Mouse (Mus musculus): ENCODE results near the gene Fam227a. TPM values are rescaled to one million over a fixed set of nuclear protein-coding genes. Genes with fewer than 3 reads are reported as not detected.
"Not testable (repeated sequence)": the region's sequence is repeated elsewhere in the genome, so short reads cannot be mapped to it uniquely, and the experiment has no call there.

The Fam227a gene
- polyA plus RNA-seq, 1 experiment from 2014 or later: 1.1 TPM

DNA sequence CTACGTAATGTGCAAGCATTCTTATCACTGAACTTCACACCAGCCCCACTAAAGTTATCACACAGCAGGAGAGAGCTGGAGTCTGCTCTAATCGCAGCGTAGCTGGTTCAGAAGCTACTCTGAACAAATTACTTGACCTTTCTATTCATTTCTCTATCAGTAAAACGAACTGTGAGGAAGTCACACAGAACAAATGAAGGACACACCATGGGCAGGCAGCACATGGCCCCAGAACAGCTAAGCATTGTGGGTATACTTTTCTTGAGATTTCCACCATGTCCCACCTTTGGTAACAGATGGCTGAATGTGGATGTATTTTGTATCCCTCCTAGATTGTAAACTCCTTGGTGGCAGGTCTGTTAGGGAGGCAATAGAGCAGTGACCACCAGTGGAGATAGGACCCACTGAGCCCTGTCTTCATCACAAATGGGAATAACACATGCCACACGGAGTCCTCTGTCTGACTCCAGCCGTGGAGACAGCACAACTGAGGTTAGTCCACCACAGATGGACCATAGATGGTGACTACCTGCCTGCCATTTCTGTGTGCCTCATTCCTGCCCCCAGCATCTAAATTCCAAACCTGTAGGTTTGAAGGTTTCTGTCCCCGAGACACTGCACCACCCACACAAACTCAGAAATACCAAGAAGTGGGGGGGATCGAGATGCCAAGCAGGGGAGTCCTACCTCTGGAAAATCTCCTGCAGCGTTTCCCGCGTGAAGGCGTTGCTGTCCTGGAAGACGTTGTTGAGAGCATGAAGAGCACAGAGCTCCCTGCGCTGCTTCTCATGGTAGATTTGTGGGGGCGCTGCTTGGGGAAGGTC is 27.5 kb upstream of the Fam227a start:
- Histone ChIP-seq H3K4me1 (ENCODE audit: control insufficient read depth, insufficient read depth, low read length) (peaks cover 41% of the 10 kb centered on the region), H3K4me3 (replicated peaks; ENCODE audit: low read length) (peak overlapping the region; percentile 94), H3K36me3 (ENCODE audit: control insufficient read depth, insufficient read depth, low read length) (no peaks in the 10 kb centered on the region), H3K27me3 (ENCODE audit: control insufficient read depth, insufficient read depth, low read length) (no peaks in the 10 kb centered on the region), H3K9ac (ENCODE audit: low read length) (peak overlapping the region; percentile 97), H3K9me3 (replicated peaks; ENCODE audit: control insufficient read depth, low read length) (no peaks in the 10 kb centered on the region), H3K4me2 (ENCODE audit: low read depth, low read length) (peak overlapping the region; percentile 80), H3K27ac (ENCODE audit: low read length) (peak overlapping the region; percentile 52; the same call in 1 of the 2 replicates)
- 8% methylated on average over 15 of the region's 15 CpGs for WGBS
- ATAC-seq (ENCODE audit: insufficient read depth, low FRiP score): no peak

GRCm38 (mm10) chr15:79685141-79685641 is 26.4 kb upstream of the Fam227a start:
- WGBS: 19% methylated on average over 6 of the region's 6 CpGs
- H3K9ac ChIP-seq (ENCODE audit: low read length): peak overlapping the region; percentile 97
- H3K36me3 ChIP-seq (ENCODE audit: control insufficient read depth, insufficient read depth, low read length): no peaks in the 10 kb centered on the region
- H3K4me3 ChIP-seq (replicated peaks; ENCODE audit: low read length): peak overlapping the region; percentile 94
- peak overlapping the region; percentile 80 for H3K4me2 ChIP-seq (ENCODE audit: low read depth, low read length)
- H3K4me1 ChIP-seq (ENCODE audit: control insufficient read depth, insufficient read depth, low read length): peaks cover 41% of the 10 kb centered on the region
- no peaks in the 10 kb centered on the region for H3K27me3 ChIP-seq (ENCODE audit: control insufficient read depth, insufficient read depth, low read length)
- no peak for ATAC-seq (ENCODE audit: insufficient read depth, low FRiP score)
- no peaks in the 10 kb centered on the region for H3K9me3 ChIP-seq (replicated peaks; ENCODE audit: control insufficient read depth, low read length)
- peak overlapping the region; percentile 40; the same call in 1 of the 2 replicates for H3K27ac ChIP-seq (ENCODE audit: low read length)

GRCm38 (mm10) chr15:79684616-79685015 is 25.9 kb upstream of the Fam227a start:
- peak overlapping the region; percentile 80 for H3K4me2 ChIP-seq (ENCODE audit: low read depth, low read length)
- WGBS: 78% methylated on average over 6 of the region's 6 CpGs
- ATAC-seq (ENCODE audit: insufficient read depth, low FRiP score): no peak
- peak overlapping the region; percentile 94 for H3K4me3 ChIP-seq (replicated peaks; ENCODE audit: low read length)
- H3K27me3 ChIP-seq (ENCODE audit: control insufficient read depth, insufficient read depth, low read length): no peaks in the 10 kb centered on the region
- H3K9me3 ChIP-seq (replicated peaks; ENCODE audit: control insufficient read depth, low read length): no peaks in the 10 kb centered on the region
- peaks cover 41% of the 10 kb centered on the region for H3K4me1 ChIP-seq (ENCODE audit: control insufficient read depth, insufficient read depth, low read length)
- H3K9ac ChIP-seq (ENCODE audit: low read length): peak overlapping the region; percentile 97
- H3K27ac ChIP-seq (ENCODE audit: low read length): peak overlapping the region; percentile 56; the same call in 1 of the 2 replicates
- no peaks in the 10 kb centered on the region for H3K36me3 ChIP-seq (ENCODE audit: control insufficient read depth, insufficient read depth, low read length)

DNA sequence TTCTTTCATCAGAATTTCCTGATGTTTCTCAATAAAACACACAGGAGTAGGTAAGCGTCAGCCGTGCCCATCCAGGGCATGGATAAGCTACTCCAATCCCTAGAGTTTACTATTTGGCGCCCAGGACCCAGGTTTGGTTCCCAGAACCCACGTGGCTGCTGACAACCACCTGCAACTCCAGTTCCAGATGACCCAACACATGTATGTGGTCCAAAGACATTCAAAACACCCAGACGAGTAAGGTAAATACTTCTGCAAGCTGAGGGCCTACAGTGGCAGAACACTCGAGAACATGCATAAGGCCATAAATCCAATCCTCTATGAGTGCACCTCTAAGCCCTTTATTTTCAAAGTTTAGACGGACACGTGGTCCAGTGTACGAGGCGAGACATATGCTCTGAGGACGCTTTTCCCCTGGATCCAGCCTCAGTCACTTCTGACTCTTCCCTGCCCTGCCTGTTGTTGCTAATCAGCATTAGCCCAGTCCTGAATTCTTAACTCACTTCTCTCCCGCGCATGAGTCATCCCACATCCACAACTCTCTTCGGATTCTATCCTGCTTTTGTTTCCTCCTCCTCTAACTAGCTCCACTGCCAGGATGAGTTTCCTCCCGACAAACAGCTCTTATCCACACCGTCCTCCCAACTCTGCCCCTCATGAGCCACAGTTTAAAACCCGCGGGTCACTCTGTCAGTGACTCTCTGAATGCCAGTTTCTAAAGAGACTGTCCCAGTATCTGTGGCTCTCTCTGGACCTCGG is 25.1 kb upstream of the Fam227a start:
- peak overlapping the region; percentile 56; the same call in 1 of the 2 replicates for H3K27ac ChIP-seq (ENCODE audit: low read length)
- ATAC-seq (ENCODE audit: insufficient read depth, low FRiP score): no peak
- WGBS: 59% methylated on average over 19 of the region's 19 CpGs
- peak overlapping the region; percentile 80 for H3K4me2 ChIP-seq (ENCODE audit: low read depth, low read length)
- H3K9ac ChIP-seq (ENCODE audit: low read length): peak overlapping the region; percentile 54
- H3K36me3 ChIP-seq (ENCODE audit: control insufficient read depth, insufficient read depth, low read length): no peaks in the 10 kb centered on the region
- no peaks in the 10 kb centered on the region for H3K27me3 ChIP-seq (ENCODE audit: control insufficient read depth, insufficient read depth, low read length)
- peaks cover 41% of the 10 kb centered on the region for H3K4me1 ChIP-seq (ENCODE audit: control insufficient read depth, insufficient read depth, low read length)
- no peaks in the 10 kb centered on the region for H3K9me3 ChIP-seq (replicated peaks; ENCODE audit: control insufficient read depth, low read length)
- H3K4me3 ChIP-seq (replicated peaks; ENCODE audit: low read length): peak overlapping the region; percentile 22

- peaks cover 41% of the 10 kb centered on the region for H3K4me1 ChIP-seq (ENCODE audit: control insufficient read depth, insufficient read depth, low read length)
- peak overlapping the region; percentile 29; the same call in 1 of the 2 replicates for H3K9ac ChIP-seq (ENCODE audit: low read length)
- H3K4me2 ChIP-seq (ENCODE audit: low read depth, low read length): 0 out of 2 replicates have a peak overlapping the region, but pooled peaks have one; percentile 10
- no peak overlapping the region for H3K4me3 ChIP-seq (replicated peaks; ENCODE audit: low read length)
- no peak for ATAC-seq (ENCODE audit: insufficient read depth, low FRiP score)
- no peak overlapping the region for H3K27ac ChIP-seq (ENCODE audit: low read length)
- H3K27me3 ChIP-seq (ENCODE audit: control insufficient read depth, insufficient read depth, low read length): no peaks in the 10 kb centered on the region
- 66% methylated on average over 6 of the region's 6 CpGs for WGBS
- H3K9me3 ChIP-seq (replicated peaks; ENCODE audit: control insufficient read depth, low read length): no peaks in the 10 kb centered on the region
- no peaks in the 10 kb centered on the region for H3K36me3 ChIP-seq (ENCODE audit: control insufficient read depth, insufficient read depth, low read length)
Observed at GRCm38 (mm10) chr15:79683146-79683545, 24.4 kb upstream of the Fam227a start.

DNA sequence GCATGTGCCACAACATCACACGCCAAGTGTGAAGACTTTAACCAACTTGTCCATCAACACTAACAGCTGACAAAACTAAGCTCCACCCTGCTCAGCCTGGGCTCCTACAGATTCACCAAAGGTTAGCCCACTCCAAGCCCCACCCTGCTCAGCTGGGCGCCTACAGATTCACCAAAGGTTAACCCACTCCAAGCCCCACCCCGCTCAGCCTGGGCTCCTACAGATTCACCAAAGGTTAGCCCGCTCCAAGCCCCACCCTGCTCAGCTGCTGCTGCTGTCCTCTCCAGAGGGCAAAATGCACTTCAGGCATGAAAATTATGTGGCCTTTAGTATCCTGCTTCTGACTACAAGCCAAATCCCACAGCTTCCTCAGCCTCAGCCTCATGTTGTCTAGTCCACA is 23.2 kb upstream of the Fam227a start:
- WGBS: 86% methylated on average over 4 of the region's 4 CpGs
- Histone ChIP-seq H3K9me3 (replicated peaks; ENCODE audit: control insufficient read depth, low read length) (no peaks in the 10 kb centered on the region), H3K4me3 (replicated peaks; ENCODE audit: low read length) (no peak overlapping the region), H3K4me2 (ENCODE audit: low read depth, low read length) (no peak overlapping the region), H3K27me3 (ENCODE audit: control insufficient read depth, insufficient read depth, low read length) (no peaks in the 10 kb centered on the region), H3K36me3 (ENCODE audit: control insufficient read depth, insufficient read depth, low read length) (no peaks in the 10 kb centered on the region), H3K9ac (ENCODE audit: low read length) (no peak overlapping the region), H3K27ac (ENCODE audit: low read length) (no peak overlapping the region), H3K4me1 (ENCODE audit: control insufficient read depth, insufficient read depth, low read length) (peaks cover 41% of the 10 kb centered on the region)
- ATAC-seq (ENCODE audit: insufficient read depth, low FRiP score): no peak

- Histone ChIP-seq H3K27ac (ENCODE audit: low read length) (no peak overlapping the region), H3K36me3 (ENCODE audit: control insufficient read depth, insufficient read depth, low read length) (peaks cover 7% of the 10 kb centered on the region; the same call in 1 of the 2 replicates), H3K4me2 (ENCODE audit: low read depth, low read length) (no peak overlapping the region), H3K4me1 (ENCODE audit: control insufficient read depth, insufficient read depth, low read length) (peaks cover 5% of the 10 kb centered on the region), H3K4me3 (replicated peaks; ENCODE audit: low read length) (no peak overlapping the region), H3K27me3 (ENCODE audit: control insufficient read depth, insufficient read depth, low read length) (no peaks in the 10 kb centered on the region), H3K9me3 (replicated peaks; ENCODE audit: control insufficient read depth, low read length) (no peaks in the 10 kb centered on the region), H3K9ac (ENCODE audit: low read length) (no peak overlapping the region)
- ATAC-seq (ENCODE audit: insufficient read depth, low FRiP score): no peak
- WGBS: 73% methylated on average over 2 of the region's 2 CpGs
Observed at GRCm38 (mm10) chr15:79677936-79678335, 19.2 kb upstream of the Fam227a start.

GRCm38 (mm10) chr15:79671828-79672348 is 13.1 kb upstream of the Fam227a start:
- H3K36me3 ChIP-seq (ENCODE audit: control insufficient read depth, insufficient read depth, low read length); ATAC-seq (ENCODE audit: insufficient read depth, low FRiP score); H3K9me3 ChIP-seq (replicated peaks; ENCODE audit: control insufficient read depth, low read length); H3K27me3 ChIP-seq (ENCODE audit: control insufficient read depth, insufficient read depth, low read length); H3K4me1 ChIP-seq (ENCODE audit: control insufficient read depth, insufficient read depth, low read length); H3K27ac ChIP-seq (ENCODE audit: low read length): not testable (repeated sequence)
- H3K4me3 ChIP-seq (replicated peaks; ENCODE audit: low read length): peak overlapping the region; percentile 89
- peak overlapping the region; percentile 48 for H3K9ac ChIP-seq (ENCODE audit: low read length)
- 72% methylated on average over 11 of the region's 11 CpGs for WGBS
- peak overlapping the region; percentile 71 for H3K4me2 ChIP-seq (ENCODE audit: low read depth, low read length)
